Mouse (Mus musculus) layer of hippocampus, postnatal 14 days (tissue): ENCODE data around the gene Arvcf. TPM values are rescaled to one million over a fixed set of nuclear protein-coding genes. Genes with fewer than 3 reads are reported as not detected.
A peak's percentile ranks its signal among the peaks of the same experiment; 100 is the strongest.

ENCODE experiments used
- DNase-seq, 2 experiments: peaks; one replicate each; pipeline ENCODE4 v3.0.0; 2021 to 2022; ENCODE audit warnings: low spot score in 2 of 2, mixed read lengths in 1 of 2
- long read RNA-seq, 2 experiments: library from polyadenylated mRNA; stranded (forward); transcript quantifications; one replicate each; pipeline ENCODE4 v2.0.0; 2021
- total RNA-seq, 2 experiments: library from RNA; stranded (reverse); gene quantifications; 2 replicates each; pipeline ENCODE4 v1.2.3; 2021

Arvcf gene
- total RNA-seq = 10 to 100 TPM; 43.3 to 46.4 TPM
- long read RNA-seq, experiment 1, full-length matches to known transcripts = 5 of 11 reads
- long read RNA-seq, experiment 1, partial matches to known transcripts = 2 of 11 reads
- long read RNA-seq, experiment 1, other reads (novel, unspliced or antisense) = 4 of 11 reads
- long read RNA-seq, experiment 2, full-length matches to known transcripts = 6 of 29 reads
- long read RNA-seq, experiment 2, partial matches to known transcripts = 11 of 29 reads
- long read RNA-seq, experiment 2, other reads (novel, unspliced or antisense) = 12 of 29 reads

GRCm38 (mm10) chr16:18347931-18348600 lies at the start of gene Arvcf, which contains the start of gene Tango2:
Arvcf (plus strand) TSS chr16:18348182.
Tango2 (minus strand) TSS chr16:18348103.
- peak; percentile 87 to 96 for DNase-seq

DNA sequence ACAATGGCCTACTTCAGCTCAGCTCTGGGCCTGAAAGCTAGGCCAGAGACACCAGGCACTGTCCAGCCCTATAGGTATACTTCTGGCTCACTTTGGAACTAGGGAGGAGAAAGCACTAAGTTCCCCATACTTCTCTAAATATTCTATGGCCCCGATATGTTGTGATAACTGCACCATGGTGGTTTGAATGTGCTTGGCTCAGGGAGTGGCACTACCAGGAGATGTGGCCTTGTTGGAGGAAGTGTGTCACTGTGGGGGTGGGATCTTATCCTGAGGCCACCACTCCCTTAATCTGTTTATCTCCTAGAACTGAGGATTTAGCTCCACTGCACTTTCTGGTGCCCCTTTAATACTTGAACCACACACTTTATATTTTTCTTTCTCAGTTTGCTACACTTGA lies 39.8 kb upstream of the Arvcf start:
- DNase-seq = no peak

DNA sequence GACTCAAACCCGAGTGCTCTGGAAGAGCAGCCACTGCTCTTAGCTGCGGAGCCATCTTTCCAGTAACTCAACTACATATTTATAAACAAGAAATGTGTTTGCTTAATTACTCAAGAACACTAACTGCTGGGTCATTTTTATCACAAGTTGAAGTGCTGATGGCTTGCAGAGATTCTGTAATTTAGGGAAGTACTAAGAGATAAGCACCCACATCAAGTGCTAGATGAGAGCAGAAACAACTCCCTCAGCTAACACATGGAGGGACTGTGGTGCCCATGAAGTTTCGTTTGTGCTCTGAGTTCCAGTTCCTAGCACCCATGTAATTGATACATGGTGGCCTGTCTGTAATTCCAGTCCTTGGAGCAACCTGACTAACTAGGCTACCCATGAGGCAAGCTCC lies 29.0 kb upstream of the Arvcf start:
- DNase-seq = no peak

DNA sequence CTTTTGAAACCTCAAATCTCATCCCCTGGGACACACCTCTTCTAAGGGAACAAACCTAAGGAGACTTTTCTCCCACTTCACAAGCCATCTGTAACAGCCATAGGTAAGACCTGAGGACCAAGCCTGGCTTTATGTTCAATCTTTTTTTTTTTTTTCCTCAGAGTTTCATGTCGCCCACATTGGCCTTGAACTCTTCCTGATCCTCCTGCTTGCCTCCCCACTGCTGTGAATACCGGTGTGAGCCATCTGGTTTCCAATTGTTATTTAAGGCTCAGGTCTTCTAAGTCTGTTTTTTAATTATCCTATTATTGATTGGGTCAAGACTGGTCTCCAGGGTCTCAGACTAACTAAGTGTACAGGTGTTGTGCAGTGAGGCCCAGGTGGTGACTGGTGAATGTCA lies 26.5 kb upstream of the Arvcf start:
- DNase-seq = no peak

- no peak for DNase-seq
Measured at GRCm38 (mm10) chr16:18323460-18323859, 24.5 kb upstream of the Arvcf start.

DNA sequence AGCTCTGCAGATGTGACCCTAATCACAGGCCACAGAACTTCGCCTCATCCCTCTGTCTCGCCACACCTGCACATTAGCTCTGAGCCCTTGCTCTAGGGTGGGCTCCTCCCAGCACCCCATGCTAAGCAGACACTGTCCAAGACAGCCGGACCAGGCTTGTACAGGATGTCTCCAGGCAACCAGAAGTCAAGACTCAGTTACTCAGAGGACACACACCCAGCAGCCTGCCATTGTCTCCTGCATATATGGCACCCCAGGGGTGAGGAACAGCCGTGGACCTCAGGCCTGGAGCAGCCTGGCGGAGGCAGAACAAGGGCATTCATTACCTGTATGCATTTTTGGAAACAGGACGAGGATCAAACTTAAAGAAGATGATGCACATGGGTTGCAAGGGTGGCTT lies 24.0 kb upstream of the Arvcf start:
- DNase-seq = no peak

- no peak for DNase-seq
Measured at GRCm38 (mm10) chr16:18325741-18326140, 22.2 kb upstream of the Arvcf start.

GRCm38 (mm10) chr16:18327936-18328335 lies 20.0 kb upstream of the Arvcf start:
- no peak for DNase-seq

DNA sequence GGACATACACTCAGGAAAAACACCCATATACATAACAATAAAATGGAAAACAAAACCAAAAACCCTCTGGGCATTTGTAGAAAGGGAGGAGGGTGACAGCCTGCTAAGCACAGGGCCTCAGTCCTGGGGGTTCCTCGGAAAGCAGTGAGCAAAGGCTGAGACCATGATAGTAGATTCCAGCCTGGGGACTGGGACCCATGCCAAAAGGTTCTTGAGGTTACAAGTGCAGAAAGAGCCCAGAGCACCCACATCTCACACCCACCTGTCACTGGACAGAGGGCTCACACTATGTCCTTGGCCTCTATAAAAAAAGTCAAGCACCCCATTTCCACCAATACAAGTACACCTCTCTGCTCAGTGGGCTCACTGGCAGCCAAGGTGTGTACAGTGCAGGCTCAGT lies 19.5 kb upstream of the Arvcf start:
- DNase-seq = no peak

DNA sequence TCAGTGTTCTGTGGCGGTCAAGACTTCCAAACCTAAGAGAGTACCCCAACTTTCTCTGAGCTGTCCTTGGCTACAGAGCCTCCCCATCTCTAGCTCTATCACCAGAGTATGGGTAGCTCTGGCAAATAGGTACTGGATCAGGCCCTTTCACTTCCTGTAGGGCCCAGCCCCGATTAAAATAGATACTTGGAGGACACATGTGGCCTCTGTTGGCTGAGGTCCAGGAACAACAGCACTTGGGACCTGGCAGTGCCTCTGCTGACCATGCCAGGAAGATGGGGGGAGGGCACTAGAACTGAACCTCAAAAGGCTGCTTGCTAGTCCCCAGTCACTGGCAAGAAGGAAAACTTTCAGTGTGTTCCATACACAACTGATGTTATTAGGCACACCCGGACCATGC lies 14.0 kb upstream of the Arvcf start:
- no peak for DNase-seq

GRCm38 (mm10) chr16:18335981-18336380 lies 12.0 kb upstream of the Arvcf start:
- no peak for DNase-seq

- DNase-seq = no peak
Measured at GRCm38 (mm10) chr16:18337261-18337660, 10.7 kb upstream of the Arvcf start.

- no peak for DNase-seq
Measured at GRCm38 (mm10) chr16:18339866-18340265, 8.1 kb upstream of the Arvcf start.

- DNase-seq = no peak
Measured at GRCm38 (mm10) chr16:18341605-18342004, 6.4 kb upstream of the Arvcf start.

DNA sequence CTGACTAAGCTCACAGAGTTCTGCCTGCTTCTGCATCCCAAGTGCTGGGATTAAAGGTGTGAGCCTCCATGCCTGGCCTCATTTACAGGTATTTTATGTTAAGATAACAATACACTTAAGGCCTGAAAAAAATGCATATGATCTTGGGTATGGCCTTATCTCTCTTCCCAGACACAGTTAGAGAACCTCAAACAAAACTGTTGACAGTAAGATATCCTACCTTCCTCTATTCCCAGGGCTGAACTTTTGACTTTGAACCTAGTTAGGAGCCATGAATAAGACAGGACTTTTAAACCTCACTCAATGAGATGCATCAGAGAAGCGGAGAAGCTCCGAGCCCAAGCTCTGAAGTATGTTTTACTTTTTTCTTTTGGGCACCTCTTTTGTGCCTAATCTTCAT lies 5.9 kb upstream of the Arvcf start:
- no peak for DNase-seq

- DNase-seq = peak in 1 of 2 experiments; percentile 17
Measured at GRCm38 (mm10) chr16:18342650-18343570, 5.1 kb upstream of the Arvcf start.

DNA sequence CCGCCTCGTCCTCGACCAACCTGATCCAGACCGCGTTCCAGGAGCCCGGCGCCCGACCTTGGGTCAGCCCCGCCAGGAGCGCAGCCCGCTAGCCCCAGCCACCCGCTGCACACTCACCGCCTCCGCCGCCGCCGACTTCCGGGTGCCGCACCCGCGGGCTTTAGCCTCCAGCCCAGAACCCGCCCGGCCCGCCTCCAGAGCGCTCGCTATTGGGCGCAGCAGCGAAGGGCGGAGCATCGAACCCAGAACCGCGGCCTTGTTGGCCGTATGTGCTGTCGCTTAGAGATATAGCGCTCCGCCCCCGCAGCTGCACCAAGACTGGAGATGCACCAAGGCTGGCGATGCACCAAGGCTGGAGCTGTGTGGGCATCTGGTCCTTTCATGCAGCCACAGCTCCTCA lies 4.2 kb upstream of the Arvcf start:
- peak; percentile 95 to 96 for DNase-seq

GRCm38 (mm10) chr16:18345243-18345642 lies 2.7 kb upstream of the Arvcf start:
- DNase-seq = peak; percentile 80 to 87

DNA sequence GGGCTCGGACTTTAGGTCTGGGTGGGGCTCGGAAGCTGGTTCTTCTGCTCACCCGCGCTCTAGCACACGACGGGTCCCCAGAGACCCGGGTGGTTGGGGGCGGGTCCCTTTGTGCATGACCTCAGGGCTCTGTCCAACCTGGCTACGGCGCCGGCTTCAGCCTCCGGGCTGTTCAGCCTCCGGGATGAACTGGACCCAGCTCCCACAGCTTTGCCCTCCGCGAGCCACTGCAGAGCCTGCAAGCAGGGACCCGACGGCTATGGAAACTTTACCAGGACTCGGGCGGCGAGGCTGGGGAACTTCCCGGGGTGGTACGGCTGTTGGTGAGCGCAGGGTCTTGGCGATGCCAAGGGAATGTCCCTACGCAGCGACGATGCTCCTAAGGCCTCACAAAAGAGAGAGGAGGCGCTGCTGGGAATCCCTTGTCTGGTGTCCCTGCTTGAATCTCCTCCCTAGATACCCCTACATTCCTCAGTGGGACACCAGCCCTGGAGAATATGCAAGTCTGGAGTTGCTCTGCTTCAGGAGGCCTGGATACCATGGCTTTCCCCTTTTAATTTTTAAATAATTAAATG lies 706 bp downstream of the Arvcf start:
- no peak for DNase-seq

DNA sequence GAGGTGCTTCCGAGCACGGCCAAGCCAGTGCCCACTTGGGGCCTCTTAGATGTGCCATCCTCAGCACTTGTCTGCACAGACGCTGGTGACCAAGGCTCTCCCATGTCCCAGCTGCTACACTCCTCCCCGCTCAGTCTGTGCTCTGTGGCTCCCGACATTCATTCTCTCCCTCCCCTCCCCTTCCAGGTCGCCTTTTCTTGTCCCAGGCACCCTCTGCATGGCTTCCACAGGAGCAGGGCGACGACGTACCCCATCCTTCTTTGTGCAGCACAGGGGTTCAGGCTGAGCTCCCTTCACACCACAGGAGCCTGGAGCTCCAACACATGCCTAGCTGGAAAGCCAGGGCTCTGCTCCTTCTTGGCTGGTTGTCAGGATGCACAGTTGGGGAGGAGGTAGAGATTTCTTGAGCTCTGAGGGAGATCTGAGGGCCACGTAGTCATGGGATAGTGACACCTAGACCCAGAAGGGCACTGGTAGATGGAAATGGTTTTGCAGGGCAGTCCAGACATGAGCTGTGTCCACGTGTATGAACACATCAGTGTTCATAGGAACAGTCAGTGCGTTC lies 1.9 kb downstream of the Arvcf start:
- no peak for DNase-seq
